Mouse (Mus musculus) neutrophil, adult 5-6 weeks (primary cell): Measurements from ENCODE around the gene Atp5mpl. TPM values are rescaled to one million over a fixed set of nuclear protein-coding genes. Genes with fewer than 3 reads are reported as not detected.

ENCODE experiments used
- ATAC-seq: fragments of 151-379, 151-347 bp; 2 replicates; pipeline ENCODE4 v1.8.0; 2017; ENCODE audit warnings: mild to moderate bottlenecking, moderate TSS enrichment; ENCODE audit not compliant: insufficient number of reproducible peaks, poor library complexity, low FRiP score, severe bottlenecking; ENCODE audit errors: extremely low read depth
- total RNA-seq: library from RNA; stranded (forward); fragments of 200-1000 nt; gene quantifications from 2 replicates; pipeline ENCODE4 v1.2.3, GENCODE M21; 2017

Atp5mpl gene
- total RNA-seq, 1 experiment from 2014 or later: 107 TPM

GRCm38 (mm10) chr12:111927338-111927737 is 39.4 kb downstream of the Atp5mpl start:
- ATAC-seq: no peak

DNA sequence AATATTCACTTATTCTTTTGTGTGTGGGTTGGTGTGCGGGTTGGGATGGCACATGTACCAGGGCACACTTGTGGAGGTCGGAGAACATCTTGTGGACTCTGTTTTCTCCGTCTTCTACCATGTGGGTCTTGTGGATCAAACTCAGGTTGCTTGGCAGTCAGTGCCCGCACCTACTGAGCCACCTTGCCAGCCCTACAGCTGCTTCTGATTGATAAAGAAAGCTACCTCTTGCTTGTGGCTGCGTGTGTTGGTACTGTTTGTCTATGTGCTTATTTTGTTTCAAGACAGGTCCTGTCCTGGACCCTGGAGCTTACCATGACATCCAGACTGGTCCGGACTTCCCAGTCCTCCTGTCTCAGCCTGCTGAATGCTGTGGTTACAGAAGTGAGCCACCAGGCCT is 43.7 kb downstream of the Atp5mpl start:
- no peak for ATAC-seq

DNA sequence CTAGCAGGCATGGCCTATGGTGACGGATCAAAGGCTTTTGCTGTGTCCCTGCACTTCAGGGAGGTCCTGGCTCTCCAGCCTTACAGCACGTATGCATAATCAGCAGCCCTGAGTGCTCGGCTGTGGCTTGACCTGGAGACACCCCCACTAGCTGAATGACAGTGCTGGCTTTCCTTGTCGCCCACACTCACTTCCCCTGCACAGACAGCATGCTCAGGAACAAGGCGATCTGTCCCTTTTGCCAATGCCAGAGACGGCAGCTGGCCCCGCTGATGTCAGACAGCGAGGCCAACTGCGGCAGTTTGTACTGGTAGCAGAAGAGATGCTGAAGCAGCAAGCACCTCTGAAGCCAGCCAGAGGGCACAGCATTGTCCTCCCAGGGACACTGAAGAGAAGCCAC is 46.7 kb downstream of the Atp5mpl start:
- ATAC-seq: no peak

DNA sequence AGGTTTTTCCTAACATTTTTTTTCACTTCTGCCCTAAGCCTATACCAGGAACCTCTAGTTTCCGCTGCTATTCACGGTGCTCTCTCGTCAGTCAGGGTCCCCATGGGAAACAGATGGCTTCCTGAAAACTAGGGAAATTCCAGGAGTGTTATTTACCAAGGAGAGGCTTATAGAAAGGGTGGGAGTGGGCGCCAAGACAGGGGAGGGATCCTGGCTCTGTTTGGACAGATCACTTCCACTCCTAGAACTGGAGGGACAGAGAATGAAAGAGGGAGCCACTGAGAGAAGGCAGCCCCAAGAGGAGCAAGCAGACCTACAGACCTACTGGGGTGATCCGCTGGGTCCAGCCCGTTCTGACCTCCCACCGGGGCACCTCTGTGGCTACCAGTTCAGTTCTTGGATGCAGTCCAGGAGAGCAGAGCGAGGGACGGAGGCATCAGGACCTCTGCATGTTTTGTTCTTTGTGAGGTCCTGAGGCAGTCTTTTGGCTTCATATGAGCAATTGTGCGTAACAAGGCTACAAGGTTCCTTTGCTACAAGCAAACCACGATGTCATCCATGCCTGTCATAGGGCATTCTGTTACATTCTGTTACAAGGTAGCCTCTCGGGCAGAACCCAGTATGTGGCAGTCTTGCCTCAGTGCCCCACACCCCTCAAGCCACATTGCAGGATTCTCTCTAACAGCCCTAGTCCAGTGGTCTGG is 50.1 kb downstream of the Atp5mpl start:
- 0 out of 2 replicates have a peak, but pooled peaks have one; percentile 4 for ATAC-seq

GRCm38 (mm10) chr12:111915781-111916180 is 51.0 kb downstream of the Atp5mpl start:
- no peak for ATAC-seq

DNA sequence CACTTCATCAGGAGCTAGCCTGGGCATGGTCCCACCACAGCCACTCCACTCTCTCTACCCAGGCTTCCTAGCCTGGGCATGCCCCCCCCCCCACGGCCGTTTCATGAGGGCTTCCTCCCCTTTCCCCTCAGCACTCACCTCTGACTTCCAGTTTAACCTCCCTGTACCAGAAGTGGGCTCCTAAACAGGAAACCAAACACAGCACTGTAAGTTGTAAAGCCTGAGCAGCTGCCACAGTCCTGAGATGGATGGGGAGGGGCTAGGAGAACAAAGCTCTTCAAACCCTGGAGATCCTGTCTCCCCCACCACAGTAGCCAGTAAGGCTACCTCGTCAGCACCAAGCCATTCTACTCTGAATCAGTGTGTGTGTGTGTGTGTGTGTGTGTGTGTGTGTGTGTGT is 52.7 kb downstream of the Atp5mpl start:
- no peak for ATAC-seq

- ATAC-seq: no peak
Measured at GRCm38 (mm10) chr12:111912802-111913201, 54.0 kb downstream of the Atp5mpl start.

DNA sequence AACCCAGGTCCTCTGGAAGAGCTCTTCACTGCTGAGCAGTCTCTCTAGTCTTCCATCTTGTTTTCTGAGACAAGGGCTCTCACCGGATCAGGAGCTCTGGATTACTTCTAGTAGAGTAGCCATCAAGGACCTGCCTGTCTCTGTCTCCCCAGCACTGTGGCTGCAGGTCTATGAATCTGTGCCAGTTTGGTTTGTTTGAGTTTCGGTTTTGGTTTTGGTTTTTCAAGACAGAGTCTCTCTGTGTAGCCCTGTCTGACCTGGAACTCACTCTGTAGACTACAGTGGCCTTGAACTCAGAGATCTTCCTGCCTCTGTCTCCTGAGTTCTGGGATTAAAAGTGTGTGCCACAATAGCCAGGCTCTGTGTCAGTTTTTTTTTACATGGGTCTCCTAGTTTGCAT is 55.0 kb downstream of the Atp5mpl start:
- ATAC-seq: no peak

Other genes with a start within 250 kb of the Atp5mpl start
- gene Klc1, start 208.1 kb downstream of the Atp5mpl start, total RNA-seq: 81.2 and 169 TPM in 2 replicates
- gene Xrcc3, start 153.1 kb downstream of the Atp5mpl start, total RNA-seq: 0.58 and 0.61 TPM in 2 replicates
- gene Zfyve21, start 152.8 kb downstream of the Atp5mpl start, total RNA-seq: 2.3 and 2.9 TPM in 2 replicates
- gene Ppp1r13b, start 58.9 kb downstream of the Atp5mpl start, total RNA-seq: 26.1 and 28.2 TPM in 2 replicates
- gene Tdrd9, start 4.6 kb upstream of the Atp5mpl start, total RNA-seq: 0.37 TPM in 1 of 2 replicates, not detected in the other
- not detected in 2 replicates for gene Rd3l, start 14.3 kb upstream of the Atp5mpl start, total RNA-seq
- not detected in 2 replicates for gene Aspg, start 139.7 kb upstream of the Atp5mpl start, total RNA-seq
- gene Kif26a, start 179.2 kb upstream of the Atp5mpl start, total RNA-seq: not detected in 2 replicates